Mouse (Mus musculus): ENCODE measurements around the gene Gm2564.
"Not testable (repeated sequence)": the region's sequence is repeated elsewhere in the genome, so short reads cannot be mapped to it uniquely, and the experiment has no call there.

GRCm38 (mm10) chr4:42679365-42679764 lies 49.8 kb downstream of the Gm2564 start:
- not testable (repeated sequence) for TF ChIP-seq POLR2A (IDR thresholded peaks at IDR 0.05; ENCODE audit: insufficient read depth, low read length); CTCF (IDR thresholded peaks at IDR 0.05; ENCODE audit: low read depth, low read length)

Data from ES-Bruce4 (cell line).